Mouse (Mus musculus) small intestine, adult 2 months (tissue): ENCODE data around the gene Plppr3.

Experiments
- CTCF ChIP-seq: fragments of 200-500 bp; IDR thresholded peaks from 2 replicates; pipeline ENCODE4 v1.5.1; 2012; ENCODE audit warnings: low read depth, mild to moderate bottlenecking, control low read depth, inconsistent platforms, low read length, moderate library complexity, mixed read lengths; ENCODE audit not compliant: insufficient replicate concordance, insufficient read length; ENCODE audit errors: extremely low read depth
- POLR2A ChIP-seq: fragments of 200-500 bp; IDR thresholded peaks from 2 replicates; pipeline ENCODE4 v1.6.1; 2012; ENCODE audit warnings: low read depth, mild to moderate bottlenecking, control low read depth, inconsistent platforms, low read length, moderate library complexity

- TF ChIP-seq CTCF (no peak), POLR2A (no peak)
Observed at GRCm38 (mm10) chr10:79860079-79860911, 14.1 kb downstream of the Plppr3 start.
